Mouse (Mus musculus): ENCODE results near the gene Spag9. TPM values are rescaled to one million over a fixed set of nuclear protein-coding genes. Genes with fewer than 3 reads are reported as not detected.

The Spag9 gene
- polyA plus RNA-seq, 1 experiment = 19.1 TPM

GRCm38 (mm10) chr11:93956159-93956558 lies 39.7 kb upstream of the Spag9 start, which contains the start of gene Nme2:
Gene Nme2 (minus strand): TSS chr11:93956259.
- Histone ChIP-seq H3K4me3 (ENCODE audit: insufficient read depth, low read depth, low read length) (peak within 1 kb of the TSS; percentile 85), H3K27me3 (replicated peaks; ENCODE audit: control insufficient read depth, insufficient read depth, low read length) (no peaks in the 10 kb centered on the region), H3K4me1 (ENCODE audit: control insufficient read depth, insufficient read depth, low read length) (peaks cover 21% of the 10 kb centered on the region; the same call in 1 of the 2 replicates), H3K36me3 (ENCODE audit: control insufficient read depth, insufficient read depth, low read length) (peaks cover 4% of the 10 kb centered on the region; the same call in 1 of the 2 replicates), H3K27ac (ENCODE audit: insufficient read depth, low read depth, low read length) (peak within 1 kb of the TSS; percentile 82)
- TF ChIP-seq POLR2A (IDR thresholded peaks at IDR 0.05; ENCODE audit: low read depth, low read length) = no peak
- no peak for TF ChIP-seq CTCF (conservative IDR thresholded peaks at IDR 0.05; ENCODE audit: insufficient read depth, insufficient read length, low read depth, low read length)
- under 1% methylated on average over 6 of the region's 6 CpGs for WGBS
- DNase-seq = no peak

GRCm38 (mm10) chr11:93957031-93957555 lies 38.8 kb upstream of the Spag9 start:
- Histone ChIP-seq H3K36me3 (ENCODE audit: control insufficient read depth, insufficient read depth, low read length) (peaks cover 4% of the 10 kb centered on the region; the same call in 1 of the 2 replicates), H3K27ac (ENCODE audit: insufficient read depth, low read depth, low read length) (no peak overlapping the region), H3K4me3 (ENCODE audit: insufficient read depth, low read depth, low read length) (no peak overlapping the region), H3K27me3 (replicated peaks; ENCODE audit: control insufficient read depth, insufficient read depth, low read length) (no peaks in the 10 kb centered on the region), H3K4me1 (ENCODE audit: control insufficient read depth, insufficient read depth, low read length) (peaks cover 24% of the 10 kb centered on the region; the same call in 1 of the 2 replicates)
- WGBS = 83% methylated on average over 2 of the region's 2 CpGs
- TF ChIP-seq POLR2A (IDR thresholded peaks at IDR 0.05; ENCODE audit: low read depth, low read length) (no peak), CTCF (conservative IDR thresholded peaks at IDR 0.05; ENCODE audit: insufficient read depth, insufficient read length, low read depth, low read length) (no peak)
- no peak for DNase-seq

GRCm38 (mm10) chr11:93957746-93958145 lies 38.1 kb upstream of the Spag9 start:
- H3K27ac ChIP-seq (ENCODE audit: insufficient read depth, low read depth, low read length) = no peak overlapping the region
- WGBS = 78% methylated on average over 4 of the region's 4 CpGs
- TF ChIP-seq CTCF (conservative IDR thresholded peaks at IDR 0.05; ENCODE audit: insufficient read depth, insufficient read length, low read depth, low read length) = no peak
- no peak for TF ChIP-seq POLR2A (IDR thresholded peaks at IDR 0.05; ENCODE audit: low read depth, low read length)
- H3K27me3 ChIP-seq (replicated peaks; ENCODE audit: control insufficient read depth, insufficient read depth, low read length) = no peaks in the 10 kb centered on the region
- H3K4me3 ChIP-seq (ENCODE audit: insufficient read depth, low read depth, low read length) = no peak overlapping the region
- peaks cover 22% of the 10 kb centered on the region; the same call in 1 of the 2 replicates for H3K4me1 ChIP-seq (ENCODE audit: control insufficient read depth, insufficient read depth, low read length)
- DNase-seq = no peak
- peaks cover 4% of the 10 kb centered on the region; the same call in 1 of the 2 replicates for H3K36me3 ChIP-seq (ENCODE audit: control insufficient read depth, insufficient read depth, low read length)

- DNase-seq = peak; percentile 62
- peak overlapping the region; percentile 96 for H3K27ac ChIP-seq (ENCODE audit: insufficient read depth, low read depth, low read length)
- WGBS = 52% methylated on average over 6 of the region's 6 CpGs
Measured at GRCm38 (mm10) chr11:93961482-93961881, 34.4 kb upstream of the Spag9 start.

GRCm38 (mm10) chr11:93963013-93963412 lies 32.9 kb upstream of the Spag9 start:
- Histone ChIP-seq H3K27ac (ENCODE audit: insufficient read depth, low read depth, low read length) (no peak overlapping the region), H3K36me3 (ENCODE audit: control insufficient read depth, insufficient read depth, low read length) (peaks cover 6% of the 10 kb centered on the region), H3K27me3 (replicated peaks; ENCODE audit: control insufficient read depth, insufficient read depth, low read length) (no peaks in the 10 kb centered on the region), H3K4me3 (ENCODE audit: insufficient read depth, low read depth, low read length) (no peak overlapping the region), H3K4me1 (ENCODE audit: control insufficient read depth, insufficient read depth, low read length) (peaks cover 7% of the 10 kb centered on the region; the same call in 1 of the 2 replicates)
- 87% methylated on average over 4 of the region's 4 CpGs for WGBS
- DNase-seq = no peak
- TF ChIP-seq POLR2A (IDR thresholded peaks at IDR 0.05; ENCODE audit: low read depth, low read length) (no peak), CTCF (conservative IDR thresholded peaks at IDR 0.05; ENCODE audit: insufficient read depth, insufficient read length, low read depth, low read length) (no peak)

More at GRCm38 (mm10) chr11:93961482-93961881, 34.4 kb upstream of the Spag9 start:
- H3K36me3 ChIP-seq (ENCODE audit: control insufficient read depth, insufficient read depth, low read length) = peaks cover 6% of the 10 kb centered on the region
- no peaks in the 10 kb centered on the region for H3K27me3 ChIP-seq (replicated peaks; ENCODE audit: control insufficient read depth, insufficient read depth, low read length)
- TF ChIP-seq CTCF (conservative IDR thresholded peaks at IDR 0.05; ENCODE audit: insufficient read depth, insufficient read length, low read depth, low read length) = no peak
- no peak for TF ChIP-seq POLR2A (IDR thresholded peaks at IDR 0.05; ENCODE audit: low read depth, low read length)
- H3K4me1 ChIP-seq (ENCODE audit: control insufficient read depth, insufficient read depth, low read length) = peaks cover 7% of the 10 kb centered on the region; the same call in 1 of the 2 replicates
- H3K4me3 ChIP-seq (ENCODE audit: insufficient read depth, low read depth, low read length) = no peak overlapping the region

- TF ChIP-seq CTCF (conservative IDR thresholded peaks at IDR 0.05; ENCODE audit: insufficient read depth, insufficient read length, low read depth, low read length) (no peak), POLR2A (IDR thresholded peaks at IDR 0.05; ENCODE audit: low read depth, low read length) (no peak)
- DNase-seq = no peak
- 92% methylated on average over 6 of the region's 6 CpGs for WGBS
- peaks cover 7% of the 10 kb centered on the region; the same call in 1 of the 2 replicates for H3K4me1 ChIP-seq (ENCODE audit: control insufficient read depth, insufficient read depth, low read length)
- no peak overlapping the region for H3K27ac ChIP-seq (ENCODE audit: insufficient read depth, low read depth, low read length)
- H3K27me3 ChIP-seq (replicated peaks; ENCODE audit: control insufficient read depth, insufficient read depth, low read length) = no peaks in the 10 kb centered on the region
- H3K4me3 ChIP-seq (ENCODE audit: insufficient read depth, low read depth, low read length) = no peak overlapping the region
- H3K36me3 ChIP-seq (ENCODE audit: control insufficient read depth, insufficient read depth, low read length) = peaks cover 4% of the 10 kb centered on the region
Measured at GRCm38 (mm10) chr11:93965391-93965790, 30.5 kb upstream of the Spag9 start.

- TF ChIP-seq POLR2A (IDR thresholded peaks at IDR 0.05; ENCODE audit: low read depth, low read length) = no peak
- TF ChIP-seq CTCF (conservative IDR thresholded peaks at IDR 0.05; ENCODE audit: insufficient read depth, insufficient read length, low read depth, low read length) = no peak
Measured at GRCm38 (mm10) chr11:93967381-93967780, 28.5 kb upstream of the Spag9 start.

More at GRCm38 (mm10) chr11:93967381-93967780, 28.5 kb upstream of the Spag9 start:
- 4% methylated on average over 11 of the region's 11 CpGs for WGBS
- peaks cover 2% of the 10 kb centered on the region; the same call in 1 of the 2 replicates for H3K36me3 ChIP-seq (ENCODE audit: control insufficient read depth, insufficient read depth, low read length)
- peak overlapping the region; percentile 82 for H3K4me3 ChIP-seq (ENCODE audit: insufficient read depth, low read depth, low read length)
- peak overlapping the region; percentile 24; the same call in 1 of the 2 replicates for H3K27ac ChIP-seq (ENCODE audit: insufficient read depth, low read depth, low read length)
- DNase-seq = no peak
- no peaks in the 10 kb centered on the region for H3K27me3 ChIP-seq (replicated peaks; ENCODE audit: control insufficient read depth, insufficient read depth, low read length)
- peaks cover 3% of the 10 kb centered on the region; the same call in 1 of the 2 replicates for H3K4me1 ChIP-seq (ENCODE audit: control insufficient read depth, insufficient read depth, low read length)

All from kidney, adult 2 months (tissue).